Mouse (Mus musculus) left cerebral cortex, postnatal 36 days (tissue): ENCODE data around the gene Frmd8. TPM values are rescaled to one million over a fixed set of nuclear protein-coding genes. Genes with fewer than 3 reads are reported as not detected.

Experiments
- DNase-seq, 2 experiments: peaks; one replicate each; pipeline ENCODE4 v3.0.0; 2021 to 2022; ENCODE audit warnings: low spot score in 2 of 2, mixed read lengths in 1 of 2
- intact Hi-C: fragments of 180-260 bp; cut with DNase I; formaldehyde crosslinking; loops from one replicate; pipeline ENCODE4 v1.15.1; 2025
- total RNA-seq, 2 experiments: library from RNA; stranded (reverse); gene quantifications; 2 replicates each; pipeline ENCODE4 v1.2.3; 2021

Frmd8 gene
- 10 to 100 TPM; 11.6 to 13.3 TPM for total RNA-seq

GRCm38 (mm10) chr19:5874969-5875480 is at the start of gene Frmd8:
Gene Frmd8 (minus strand): TSS chr19:5875274.
- intact Hi-C loops: loop anchor here (10.0 kb wide), 1 partner anchor 160 kb away; no protein-coding TSS in a partner anchor
- peak; percentile 89 to 90 for DNase-seq

GRCm38 (mm10) chr19:5924713-5925093 is 49.6 kb upstream of the Frmd8 start, which contains the start of gene Cdc42ep2:
Gene Cdc42ep2 (minus strand): TSS chr19:5924816.
- DNase-seq: peak; percentile 88
- intact Hi-C loops: loop anchor here (1.0 to 5.0 kb wide), 2 partner anchors 32 to 93 kb away; partner anchors contain the start of gene Capn1

DNA sequence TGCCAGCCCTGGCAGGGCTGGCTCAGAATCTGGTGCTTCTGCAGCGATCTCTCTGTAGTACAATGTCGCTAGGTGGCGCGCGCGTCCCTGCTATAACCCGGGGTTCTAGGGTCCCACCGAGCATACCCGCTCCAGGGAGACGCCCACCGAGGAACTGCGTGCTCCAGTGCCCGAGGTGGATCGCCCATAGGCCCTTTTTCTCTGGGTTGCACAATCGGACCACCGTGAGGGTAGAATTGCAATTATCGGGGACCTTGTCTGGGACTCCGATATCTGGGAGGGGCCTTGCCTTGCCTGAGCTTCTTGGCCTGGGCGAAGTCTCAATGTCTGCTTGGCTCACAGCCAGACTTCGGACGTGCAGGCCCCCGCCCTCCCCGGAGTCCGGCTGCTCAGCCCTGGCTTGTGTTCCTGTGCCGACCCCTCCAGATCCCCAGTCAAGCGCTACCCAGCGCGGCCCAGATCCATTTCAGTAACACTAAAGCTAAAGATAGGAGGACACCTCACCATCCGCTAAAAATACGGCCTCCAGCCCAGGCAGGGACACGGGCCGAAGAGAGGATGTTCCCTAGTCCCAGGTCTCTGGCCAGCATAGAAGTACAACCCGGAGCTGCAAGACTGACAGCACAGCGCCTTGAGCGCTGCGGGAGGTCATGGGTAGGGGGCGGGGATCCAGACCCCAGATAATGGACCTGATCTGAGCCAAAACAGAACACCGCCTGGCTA is 49.1 kb upstream of the Frmd8 start:
- intact Hi-C loops: loop anchor here (1.0 to 5.0 kb wide), 2 partner anchors 32 to 93 kb away; partner anchors contain the start of gene Capn1
- peak; percentile 79 to 85 for DNase-seq

DNA sequence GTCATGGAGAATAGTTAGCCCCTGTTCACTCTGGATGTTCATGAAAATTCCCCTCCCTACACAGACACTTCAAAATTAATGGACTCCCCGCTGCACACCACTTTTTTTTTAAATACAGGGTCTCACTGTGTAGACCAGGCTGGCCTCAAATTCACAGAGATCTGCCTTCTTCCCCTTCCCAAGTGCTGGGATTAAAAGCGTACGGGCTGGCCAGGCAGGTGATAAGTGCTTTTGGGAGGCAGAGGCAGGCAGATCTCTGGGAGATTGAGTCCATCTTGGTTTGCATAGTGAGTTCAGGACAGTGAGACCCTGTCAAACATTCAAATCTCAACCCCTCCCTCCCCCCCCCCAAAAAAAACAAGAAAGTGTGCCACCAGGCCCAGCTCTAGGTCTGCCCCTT is 47.9 kb upstream of the Frmd8 start:
- intact Hi-C loops: loop anchor here (5.0 kb wide), 1 partner anchor 94 kb away; the partner anchor contains the start of gene Capn1
- no peak for DNase-seq

DNA sequence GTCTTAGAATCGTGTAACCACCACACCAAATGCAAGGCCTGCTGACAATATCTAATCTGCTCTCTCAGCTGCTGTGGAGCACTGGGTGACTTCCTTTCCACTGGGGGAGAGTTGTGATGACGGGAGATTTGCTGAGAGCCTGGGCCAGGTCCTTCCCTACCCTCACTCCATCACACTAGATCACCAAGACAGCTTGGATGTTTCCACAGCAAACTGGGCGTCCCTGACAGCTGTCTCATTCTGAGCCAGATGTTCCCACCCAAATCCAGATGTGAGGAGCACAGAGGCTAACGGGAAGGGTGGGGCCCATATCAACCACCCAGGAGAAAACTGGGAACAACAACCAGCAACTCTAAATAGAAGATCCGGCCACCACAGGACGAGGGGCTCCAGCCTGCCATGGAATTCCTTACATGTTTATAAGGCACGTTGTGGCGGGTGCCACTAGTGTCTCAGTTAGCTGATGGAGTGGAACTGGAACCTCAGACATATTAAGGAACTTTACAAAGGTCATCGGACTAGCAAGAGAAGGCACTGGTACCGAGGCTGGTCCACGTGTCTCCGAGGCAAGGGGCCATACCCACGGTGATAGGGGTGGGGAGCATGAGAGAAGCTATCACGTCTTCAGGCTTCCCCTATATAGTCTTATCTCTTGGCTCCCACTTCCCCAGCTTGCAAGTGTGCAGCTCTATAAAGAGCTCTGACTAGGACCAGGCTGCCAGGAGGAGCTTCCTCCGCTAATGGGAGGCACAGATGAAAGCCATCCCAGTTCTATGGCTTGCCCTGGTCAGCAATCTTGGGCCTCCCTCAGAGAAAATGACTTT is 47.3 kb upstream of the Frmd8 start:
- DNase-seq: no peak
- intact Hi-C loops: loop anchor here (5.0 kb wide), 1 partner anchor 95 kb away; the partner anchor contains the start of gene Capn1

DNA sequence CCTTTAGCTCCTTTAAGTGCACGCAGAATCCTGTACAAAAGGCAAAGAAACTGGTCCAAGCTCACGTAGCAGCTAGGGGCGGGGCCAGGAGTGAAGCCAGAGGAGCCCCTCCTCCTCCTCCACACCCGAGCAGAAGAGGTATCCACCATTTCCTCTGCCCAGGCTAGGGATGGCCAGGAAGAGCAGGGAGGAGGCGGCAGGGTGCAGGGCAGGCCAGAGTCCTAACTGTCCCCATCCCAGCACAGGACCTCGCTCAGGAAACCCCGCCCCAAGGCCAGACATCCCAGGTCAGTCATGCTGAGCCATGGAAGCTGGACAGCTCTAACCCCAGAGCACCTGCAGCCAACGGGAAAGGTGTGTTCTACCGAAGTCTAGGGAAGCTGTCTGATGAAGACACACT is 46.6 kb upstream of the Frmd8 start:
- intact Hi-C loops: loop anchor here (5.0 kb wide), 1 partner anchor 96 kb away; the partner anchor contains the start of gene Capn1
- DNase-seq: no peak

- intact Hi-C loops: no loop called here
- DNase-seq: no peak
These were observed 38.1 kb upstream of the Frmd8 start, which contains the start of gene Dpf2 for GRCm38 (mm10) chr19:5913007-5913719. Gene Dpf2 (minus strand): TSS chr19:5913010.

GRCm38 (mm10) chr19:5912103-5913006 is 37.3 kb upstream of the Frmd8 start:
- intact Hi-C loops: no loop called here
- DNase-seq: peak; percentile 98 to 99

DNA sequence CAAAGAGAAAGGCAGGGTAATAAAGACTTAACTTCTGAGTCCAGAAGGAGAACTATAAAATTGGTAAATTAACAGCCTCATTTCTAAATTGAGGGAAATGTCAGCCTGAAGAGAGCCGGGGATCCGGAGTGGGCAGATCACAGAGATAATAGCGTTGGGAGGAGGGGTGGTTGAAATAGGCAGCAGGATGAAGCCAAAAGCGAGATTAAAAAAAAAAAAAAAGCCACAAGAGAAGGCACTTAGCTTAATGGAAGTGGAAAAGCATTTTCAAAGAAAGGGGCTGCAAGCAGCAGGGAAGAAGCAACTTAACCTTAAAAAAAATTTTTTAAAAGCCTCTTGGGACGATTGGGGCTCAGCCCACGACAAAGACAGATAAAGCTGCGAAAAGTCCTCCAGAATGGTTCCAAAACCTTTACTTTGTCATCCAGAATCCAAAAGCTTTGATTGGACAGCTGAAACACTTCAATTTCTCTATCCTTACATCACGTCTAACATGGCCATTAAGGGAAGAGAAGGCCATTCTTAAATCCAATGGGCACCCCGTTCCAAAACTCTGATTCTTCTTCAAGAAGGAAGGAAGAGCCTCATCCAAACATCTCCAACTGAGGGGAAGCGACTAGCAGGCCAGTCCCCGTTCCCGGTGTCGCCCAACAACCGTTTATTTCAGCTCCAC is 36.5 kb upstream of the Frmd8 start:
- intact Hi-C loops: no loop called here
- DNase-seq: no peak

- DNase-seq: no peak
- intact Hi-C loops: no loop called here
These were observed 35.1 kb upstream of the Frmd8 start for GRCm38 (mm10) chr19:5910221-5910620.

- no peak for DNase-seq
- intact Hi-C loops: no loop called here
These were observed 32.2 kb upstream of the Frmd8 start for GRCm38 (mm10) chr19:5907275-5907674.

DNA sequence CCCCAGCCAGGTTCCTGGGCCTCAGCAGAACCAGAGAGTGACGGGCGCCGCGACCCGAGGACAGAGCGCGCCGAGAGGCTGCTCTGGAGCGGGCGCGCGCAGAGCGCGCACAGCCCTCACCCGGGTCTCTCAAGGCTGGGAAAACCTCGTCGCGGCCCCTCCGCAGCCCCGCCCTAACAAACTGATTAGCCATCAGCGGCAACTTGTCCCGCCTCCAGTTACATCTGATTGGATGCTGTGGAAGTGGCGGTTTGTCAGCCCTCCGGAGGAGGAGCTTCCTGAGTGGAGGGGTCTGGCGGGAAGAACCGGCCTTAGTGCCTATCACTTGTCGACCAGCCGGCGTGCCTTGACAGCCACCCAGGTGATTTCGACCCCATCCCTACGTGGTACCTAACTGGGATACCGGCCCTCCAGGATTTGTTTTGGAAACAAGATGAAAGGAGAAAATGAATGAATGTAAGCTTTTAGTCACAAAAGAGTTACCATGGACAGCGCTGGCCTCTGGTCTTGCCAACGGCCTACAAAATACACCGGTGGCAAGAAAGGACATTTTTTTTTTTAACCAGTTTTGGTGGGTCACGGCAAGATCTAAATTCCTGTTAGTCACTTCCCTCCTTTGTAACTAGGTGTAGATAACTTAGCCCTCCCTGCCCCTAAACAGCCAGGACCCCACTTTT is 19.1 kb upstream of the Frmd8 start, which contains the start of gene Tigd3:
Gene Tigd3, minus strand, starts transcription at position 148 of the 677 bp plus-strand sequence.
- peak; percentile 91 to 94 for DNase-seq
- intact Hi-C loops: no loop called here

DNA sequence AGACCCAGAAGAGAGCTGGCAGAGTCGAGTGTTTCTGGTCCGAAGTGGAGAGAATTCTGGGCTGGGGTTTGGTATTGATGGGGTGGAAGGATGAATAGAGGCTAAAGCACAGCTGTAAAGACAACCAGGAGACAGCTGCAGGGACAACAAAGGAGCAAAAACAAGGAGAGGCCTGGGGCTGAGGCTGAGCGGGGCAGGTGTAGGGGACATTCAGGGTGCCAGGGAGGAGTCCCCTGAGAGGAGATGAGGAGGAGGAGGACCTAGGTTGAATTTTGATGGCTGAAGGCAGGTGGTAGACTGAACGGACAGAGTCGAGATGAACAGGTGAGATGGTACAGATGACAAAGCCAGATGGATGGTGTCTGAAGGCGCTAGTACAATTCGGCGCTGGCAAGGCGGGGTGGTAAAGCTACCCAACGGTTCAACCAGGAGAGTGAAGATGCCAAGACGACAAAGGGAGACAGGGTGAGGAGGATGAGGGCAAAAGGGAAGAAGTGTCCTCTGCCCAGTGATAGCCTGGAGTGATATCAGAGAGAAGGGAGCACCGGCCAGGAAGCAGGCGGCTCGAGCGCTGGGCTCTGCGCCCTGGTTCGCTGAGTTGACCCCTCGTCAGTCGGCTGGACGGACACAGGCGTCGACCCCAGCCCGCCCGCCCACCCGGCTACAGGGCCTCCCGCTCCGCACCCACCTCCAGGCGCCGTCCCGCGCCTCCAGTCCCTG is 18.4 kb upstream of the Frmd8 start:
- intact Hi-C loops: no loop called here
- DNase-seq: no peak

GRCm38 (mm10) chr19:5892735-5893134 is 17.7 kb upstream of the Frmd8 start:
- intact Hi-C loops: no loop called here
- DNase-seq: no peak

DNA sequence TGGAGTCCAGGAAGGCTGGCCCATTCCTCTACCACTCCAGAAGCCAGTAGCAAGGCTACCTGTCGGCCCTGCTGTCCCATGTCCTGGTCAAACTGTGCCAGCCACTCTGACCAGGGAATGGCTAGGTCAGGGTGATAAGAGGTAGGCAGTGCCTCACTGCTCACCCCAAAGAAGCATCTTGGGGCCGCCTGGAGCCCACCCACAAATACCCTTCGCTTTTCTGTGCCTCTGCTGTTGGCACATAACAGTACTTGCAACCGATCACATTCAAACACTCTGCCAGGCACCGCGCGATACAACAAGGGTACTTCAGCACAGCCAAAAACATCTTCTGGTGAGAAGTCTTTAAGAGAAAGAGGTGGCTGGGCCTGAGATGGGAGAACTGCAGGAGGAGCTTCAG is 17.2 kb upstream of the Frmd8 start:
- DNase-seq: no peak
- intact Hi-C loops: no loop called here

- intact Hi-C loops: no loop called here
- no peak for DNase-seq
These were observed 16.6 kb upstream of the Frmd8 start for GRCm38 (mm10) chr19:5891521-5892258.
